In the genomic region with DNA sequence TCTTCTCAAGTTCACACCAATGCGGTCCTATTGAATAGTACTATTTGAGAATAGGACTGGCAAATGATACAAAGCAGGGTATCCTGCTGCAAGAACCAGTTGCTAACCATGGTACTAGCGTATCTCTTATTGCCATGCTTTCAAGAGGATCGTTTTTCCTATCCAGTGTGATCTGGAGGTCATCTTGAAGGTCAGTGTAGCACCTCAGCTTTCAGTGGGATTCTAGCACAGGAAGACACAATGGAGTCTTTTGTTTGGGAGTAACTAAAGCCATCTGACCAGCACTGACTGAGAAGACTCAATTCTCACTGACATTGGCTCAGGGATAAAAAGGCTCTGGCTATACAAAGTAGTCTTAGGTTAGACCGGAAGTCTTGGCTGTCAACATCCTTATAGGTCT, we compare ENCODE assay signal across 33 mouse cellular contexts. TPM values are rescaled to one million over a fixed set of nuclear protein-coding genes. Genes with fewer than 3 reads are reported as not detected.
"Had no signal": no experiment of that assay in that cellular context is flagged by ENCODE, and none has a peak within 500 bp of the region (broad histone marks: within the 10 kb centered on the region; RNA-seq: fewer than 3 reads in every experiment).

No protein-coding gene starts in this region.

- H3K9ac ChIP-seq: embryonic facial prominence, embryonic 12.5 days; embryonic facial prominence, embryonic 13.5 days; embryonic facial prominence, embryonic 15.5 days; forebrain, embryonic 12.5 days; forebrain, embryonic 13.5 days; forebrain, embryonic 15.5 days; forebrain, postnatal 0 days had no signal

- ATAC-seq: forebrain, embryonic 13.5 days; forebrain, embryonic 14.5 days; forebrain, embryonic 15.5 days; forebrain, embryonic 16.5 days; forebrain, postnatal 0 days had no signal

- H3K36me3 ChIP-seq: embryonic facial prominence, embryonic 10.5 days; embryonic facial prominence, embryonic 12.5 days; embryonic facial prominence, embryonic 13.5 days; embryonic facial prominence, embryonic 15.5 days; forebrain, embryonic 10.5 days; forebrain, embryonic 12.5 days; forebrain, embryonic 15.5 days; heart, embryonic 10.5 days had no signal

- H3K4me1 ChIP-seq: embryonic facial prominence, embryonic 10.5 days; embryonic facial prominence, embryonic 12.5 days; embryonic facial prominence, embryonic 13.5 days; embryonic facial prominence, embryonic 15.5 days; forebrain, embryonic 10.5 days; forebrain, embryonic 12.5 days; forebrain, embryonic 13.5 days; forebrain, embryonic 15.5 days; heart, embryonic 10.5 days had no signal

- H3K9me3 ChIP-seq: embryonic facial prominence, embryonic 10.5 days; embryonic facial prominence, embryonic 12.5 days; embryonic facial prominence, embryonic 13.5 days; embryonic facial prominence, embryonic 15.5 days; forebrain, embryonic 10.5 days; forebrain, embryonic 12.5 days; forebrain, embryonic 13.5 days; forebrain, embryonic 15.5 days; heart, embryonic 10.5 days had no signal

- H3K4me2 ChIP-seq: embryonic facial prominence, embryonic 12.5 days; embryonic facial prominence, embryonic 13.5 days; embryonic facial prominence, embryonic 15.5 days; forebrain, embryonic 12.5 days; forebrain, embryonic 13.5 days; forebrain, embryonic 15.5 days had no signal

- H3K27ac ChIP-seq: embryonic facial prominence, embryonic 10.5 days; embryonic facial prominence, embryonic 12.5 days; embryonic facial prominence, embryonic 13.5 days; embryonic facial prominence, embryonic 15.5 days; forebrain, embryonic 10.5 days; forebrain, embryonic 12.5 days; forebrain, embryonic 13.5 days; forebrain, embryonic 15.5 days; gastrocnemius, adult 2 months; heart, adult 2 months; heart, embryonic 10.5 days had no signal

- DNase-seq: cerebellum, adult 9-11 months; cerebellum, postnatal 10 days; cerebellum, postnatal 14 days; cerebellum, postnatal 25 days; cerebellum, postnatal 36 days; embryo, embryonic 11 days; forebrain, postnatal 0 days; gastrocnemius, adult 2 months; gastrocnemius, postnatal 10 days; gastrocnemius, postnatal 25 days; gastrocnemius, postnatal 36 days; heart, adult 11 months; heart, adult 18-20 months; heart, adult 2 months had no signal

- H3K4me3 ChIP-seq: embryonic facial prominence, embryonic 10.5 days; embryonic facial prominence, embryonic 12.5 days; embryonic facial prominence, embryonic 13.5 days; embryonic facial prominence, embryonic 15.5 days; erythroblast, embryonic 14.5 days; forebrain, embryonic 10.5 days; forebrain, embryonic 12.5 days; forebrain, embryonic 13.5 days; forebrain, embryonic 15.5 days; gastrocnemius, adult 2 months; heart, adult 2 months; heart, embryonic 10.5 days had no signal

- H3K27me3 ChIP-seq: embryonic facial prominence, embryonic 12.5 days; embryonic facial prominence, embryonic 13.5 days; embryonic facial prominence, embryonic 15.5 days; forebrain, embryonic 12.5 days; forebrain, embryonic 13.5 days; forebrain, embryonic 15.5 days had no signal

RNA-seq across cellular contexts. Expression of a gene that starts 50.8 kb away (rescaled TPM):
- total RNA-seq: gastrocnemius, adult 18-20 months; gastrocnemius, adult 2 months; gastrocnemius, adult 8-10 months; gastrocnemius, postnatal 10 days; gastrocnemius, postnatal 25 days; gastrocnemius, postnatal 4 days; granulocyte monocyte progenitor cell, adult 5-6 weeks had no signal
- polyA plus RNA-seq: embryonic facial prominence, embryonic 10.5 days; embryonic facial prominence, embryonic 11.5 days; embryonic facial prominence, embryonic 12.5 days; embryonic facial prominence, embryonic 13.5 days; embryonic facial prominence, embryonic 15.5 days; erythroblast, embryonic 14.5 days; forebrain, embryonic 10.5 days; forebrain, embryonic 11.5 days; forebrain, embryonic 12.5 days; forebrain, embryonic 13.5 days; forebrain, embryonic 14.5 days; forebrain, embryonic 15.5 days; forebrain, embryonic 16.5 days; frontal cortex, adult 2 months; heart, embryonic 10.5 days had no signal

RNA-seq across cellular contexts. Expression of a gene that starts 57.9 kb away (rescaled TPM):
- total RNA-seq: granulocyte monocyte progenitor cell, adult 5-6 weeks had no signal
